Mouse (Mus musculus) liver (tissue): ENCODE data around the gene Mindy2.

Experiments used
- DNase-seq: peaks from one replicate; pipeline ENCODE4 v3.0.0-alpha.2; 2020; ENCODE audit warnings: mixed read lengths

The Mindy2 gene

DNA sequence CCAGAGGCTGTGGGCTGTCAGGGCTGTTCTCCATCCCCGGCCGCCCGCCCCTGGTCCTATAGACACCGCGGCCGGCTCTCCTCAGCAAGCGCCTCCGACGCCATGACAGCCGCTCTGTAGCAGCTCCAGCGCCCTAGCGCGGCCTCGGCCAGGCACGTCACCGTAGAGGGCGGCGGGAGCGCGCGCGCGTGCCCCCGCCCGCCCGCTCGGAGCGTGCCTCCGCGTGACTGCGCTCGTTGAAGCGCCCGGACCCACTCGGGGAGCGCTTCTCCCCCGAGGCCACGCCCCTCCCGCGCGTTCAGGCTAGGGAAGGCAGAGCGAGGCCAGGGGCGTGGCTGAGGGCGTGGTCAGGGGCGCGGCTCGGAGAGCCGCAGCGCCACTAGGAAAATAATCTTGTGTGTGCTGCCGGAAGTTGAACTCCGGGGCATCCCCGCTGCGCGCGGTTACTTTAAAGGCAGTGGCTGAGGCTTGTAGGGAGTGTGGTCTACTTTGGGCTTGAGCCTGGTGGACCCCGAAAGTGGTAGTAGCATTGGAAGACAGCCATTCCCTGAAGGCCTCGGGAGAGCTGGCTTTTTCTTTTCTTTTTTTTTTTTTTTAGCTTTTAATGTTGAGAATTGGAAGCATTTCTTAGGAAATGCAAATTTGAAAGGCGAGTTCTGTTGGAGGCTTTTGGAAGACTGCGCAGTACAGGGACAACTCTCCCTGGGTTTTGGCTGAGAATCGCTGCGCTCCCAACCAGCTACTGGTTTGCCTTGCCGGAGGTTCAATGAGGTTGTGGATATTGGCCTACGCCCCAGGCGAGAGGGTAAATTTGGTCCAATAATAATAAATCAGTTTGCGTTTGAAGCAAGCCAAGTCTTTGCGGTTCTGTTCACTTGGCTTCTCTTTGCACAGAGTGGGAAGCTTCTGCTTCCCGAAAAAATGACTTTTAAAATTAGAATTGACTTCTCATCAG, at the start of gene Mindy2:
Mindy2 (minus strand) TSS at position 162 of the 955 bp plus-strand sequence.
- peak; percentile 100 for DNase-seq

GRCm38 (mm10) chr9:70706444-70706843, 49.5 kb upstream of the Mindy2 start:
- DNase-seq = no peak

DNA sequence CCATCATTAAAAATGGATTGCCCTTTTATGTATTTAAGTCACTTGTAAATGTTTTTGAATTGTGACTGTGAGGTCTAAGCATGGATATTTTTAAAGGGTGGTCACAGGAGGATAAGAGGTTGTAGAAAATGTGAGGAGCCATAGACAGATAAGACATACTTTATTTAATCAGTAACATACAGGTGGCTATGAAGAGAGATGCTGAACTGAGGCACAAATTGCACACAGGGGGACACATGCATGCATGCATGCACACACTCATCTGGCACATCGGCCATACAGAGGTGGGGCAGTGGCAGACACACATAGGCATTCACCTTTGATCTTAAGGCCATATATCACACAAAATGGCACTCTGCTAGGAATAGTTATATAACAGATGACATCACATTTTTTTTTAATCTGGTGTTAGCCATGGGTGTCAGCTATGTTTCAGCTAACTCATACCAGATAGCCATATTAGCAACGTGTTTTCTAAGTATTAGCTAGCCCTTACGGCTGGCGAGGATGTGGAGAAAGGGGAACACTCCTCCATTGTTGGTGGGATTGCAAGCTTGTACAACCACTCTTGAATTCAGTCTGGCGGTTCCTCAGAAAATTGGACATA, 46.7 kb upstream of the Mindy2 start:
- DNase-seq = peak; percentile 64

DNA sequence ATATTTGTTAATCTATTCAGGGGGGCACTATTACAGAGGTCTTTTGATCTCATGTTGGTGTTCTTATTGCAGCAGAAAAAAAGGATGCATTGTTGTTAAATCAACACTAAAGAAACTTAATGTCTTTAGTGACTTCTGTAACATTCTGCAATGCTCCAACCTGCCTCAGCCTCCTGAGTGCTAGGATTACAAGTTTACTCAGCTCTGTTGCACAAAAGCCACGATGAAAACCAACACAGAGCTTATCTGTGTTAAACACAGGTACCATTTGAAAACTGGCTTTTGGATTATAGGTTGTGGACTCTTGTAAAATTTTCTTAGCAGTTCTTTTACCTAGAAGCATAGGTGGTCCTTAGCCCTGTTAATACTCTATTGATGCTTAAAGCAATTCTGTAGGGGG, 41.1 kb upstream of the Mindy2 start:
- no peak for DNase-seq

GRCm38 (mm10) chr9:70695723-70696122, 38.7 kb upstream of the Mindy2 start:
- DNase-seq = no peak

GRCm38 (mm10) chr9:70691772-70692693, 35.1 kb upstream of the Mindy2 start:
- DNase-seq = no peak

DNA sequence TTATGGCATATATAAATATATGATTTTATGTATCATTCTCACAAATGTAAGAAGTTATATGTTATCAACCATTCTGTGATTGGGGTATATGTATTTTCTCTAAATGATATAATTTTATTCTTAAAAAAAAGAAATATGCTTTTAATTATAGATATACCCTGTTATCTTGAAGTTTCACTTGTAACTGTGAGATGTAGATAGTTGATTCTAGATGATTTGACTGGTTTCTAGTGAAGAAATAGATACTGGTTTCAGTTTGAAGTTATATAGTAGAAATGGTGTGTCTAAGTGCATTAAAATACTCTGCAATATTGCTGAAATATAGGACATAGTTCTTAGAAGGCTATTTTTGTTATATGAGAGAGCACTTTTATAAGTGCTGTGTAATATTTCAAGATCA, 33.6 kb upstream of the Mindy2 start:
- DNase-seq = no peak

DNA sequence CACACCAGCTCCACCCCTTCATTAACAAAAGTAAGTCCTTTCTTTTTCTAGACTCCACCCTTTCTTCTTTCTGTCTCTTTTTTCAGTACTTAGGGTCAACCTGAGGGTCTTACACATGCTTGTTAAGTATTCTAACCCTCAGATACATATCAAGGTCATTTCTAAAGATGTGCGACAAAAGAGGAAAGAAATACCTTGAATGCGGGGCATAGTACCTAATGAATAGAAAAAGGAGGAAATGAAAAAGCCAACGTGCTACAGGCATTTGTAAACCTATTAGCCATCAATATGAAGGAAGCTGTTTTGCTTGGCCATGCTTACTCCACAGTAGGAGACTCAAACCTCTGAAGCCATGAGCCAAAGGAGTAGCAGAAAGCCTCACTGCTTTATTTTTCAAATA, 33.0 kb upstream of the Mindy2 start:
- no peak for DNase-seq

- DNase-seq = peak; percentile 38
Measured at GRCm38 (mm10) chr9:70688301-70688968, 31.5 kb upstream of the Mindy2 start.

GRCm38 (mm10) chr9:70682202-70682601, 25.2 kb upstream of the Mindy2 start:
- DNase-seq = no peak

DNA sequence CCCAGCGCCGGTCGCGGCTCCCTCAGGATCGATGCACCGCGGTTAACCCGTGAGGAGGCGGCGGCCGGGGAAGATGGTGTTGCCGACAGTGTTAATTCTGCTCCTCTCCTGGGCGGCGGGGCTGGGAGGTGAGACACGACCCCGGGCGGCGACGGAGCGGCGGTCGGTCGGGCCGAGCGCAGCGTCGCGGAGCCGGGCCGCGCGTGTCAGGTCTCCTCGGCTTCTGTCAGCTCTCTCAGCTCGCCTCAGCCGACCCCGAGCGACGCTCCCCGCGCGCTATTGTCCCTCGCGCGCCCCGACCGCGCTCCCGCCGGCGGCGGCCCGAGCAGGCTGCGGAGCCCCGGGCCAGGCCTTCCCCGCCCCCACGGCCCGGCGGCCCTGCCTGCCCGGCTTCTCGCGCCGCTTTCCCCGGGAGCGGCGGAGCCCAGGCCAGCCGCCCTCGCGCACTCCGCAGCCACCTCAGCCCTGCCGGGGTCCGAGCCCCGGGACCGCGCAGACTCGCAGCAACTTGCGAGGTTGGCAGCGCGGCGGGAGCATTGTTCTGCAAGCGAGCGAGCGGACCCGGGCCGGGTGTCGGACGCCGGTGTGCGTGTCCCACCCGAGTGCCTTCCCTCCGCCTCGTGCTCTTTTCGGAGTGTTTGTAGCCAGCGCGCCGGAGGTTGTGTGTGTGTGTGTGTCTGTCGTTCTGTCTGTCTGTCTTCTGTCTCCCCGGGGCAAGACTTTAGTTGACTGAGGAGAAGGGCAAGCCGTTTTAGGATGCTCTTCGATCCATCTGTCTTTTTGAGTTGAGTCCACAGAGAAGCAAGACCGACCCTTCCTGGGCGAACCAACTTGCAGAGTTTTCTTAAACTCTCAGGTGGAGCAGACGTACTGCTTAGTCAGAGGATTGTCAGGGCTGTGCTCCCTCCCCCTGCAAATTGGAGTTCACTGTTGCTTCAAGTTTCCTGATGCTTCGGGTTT, 22.4 kb upstream of the Mindy2 start:
- peak; percentile 73 for DNase-seq

- DNase-seq = peak; percentile 100
Measured at GRCm38 (mm10) chr9:70678682-70679131, 21.7 kb upstream of the Mindy2 start, which contains the start of gene Adam10. TSS of gene Adam10 (plus strand) at chr9:70678997.

DNA sequence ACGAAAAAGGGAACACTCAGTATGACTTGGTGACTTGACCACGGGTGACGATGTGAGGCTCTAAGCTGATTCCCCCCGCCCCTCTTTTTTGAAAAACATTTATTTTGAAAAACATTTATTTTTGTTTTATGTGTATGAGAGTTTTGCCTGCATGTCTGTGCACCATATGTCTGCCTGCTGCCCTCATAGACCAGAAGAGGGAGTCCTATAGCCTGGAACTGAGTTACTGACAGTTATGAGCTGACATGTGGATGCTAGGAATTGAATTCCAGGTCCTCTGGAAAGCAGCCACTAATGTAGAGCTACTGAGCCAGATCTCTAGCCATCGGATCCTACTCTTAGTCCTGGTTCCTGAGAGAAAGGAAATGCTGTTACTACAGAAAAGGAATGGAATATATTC, 19.0 kb upstream of the Mindy2 start:
- no peak for DNase-seq

GRCm38 (mm10) chr9:70675117-70675516, 18.1 kb upstream of the Mindy2 start:
- no peak for DNase-seq

GRCm38 (mm10) chr9:70673656-70674055, 16.7 kb upstream of the Mindy2 start:
- DNase-seq = no peak

DNA sequence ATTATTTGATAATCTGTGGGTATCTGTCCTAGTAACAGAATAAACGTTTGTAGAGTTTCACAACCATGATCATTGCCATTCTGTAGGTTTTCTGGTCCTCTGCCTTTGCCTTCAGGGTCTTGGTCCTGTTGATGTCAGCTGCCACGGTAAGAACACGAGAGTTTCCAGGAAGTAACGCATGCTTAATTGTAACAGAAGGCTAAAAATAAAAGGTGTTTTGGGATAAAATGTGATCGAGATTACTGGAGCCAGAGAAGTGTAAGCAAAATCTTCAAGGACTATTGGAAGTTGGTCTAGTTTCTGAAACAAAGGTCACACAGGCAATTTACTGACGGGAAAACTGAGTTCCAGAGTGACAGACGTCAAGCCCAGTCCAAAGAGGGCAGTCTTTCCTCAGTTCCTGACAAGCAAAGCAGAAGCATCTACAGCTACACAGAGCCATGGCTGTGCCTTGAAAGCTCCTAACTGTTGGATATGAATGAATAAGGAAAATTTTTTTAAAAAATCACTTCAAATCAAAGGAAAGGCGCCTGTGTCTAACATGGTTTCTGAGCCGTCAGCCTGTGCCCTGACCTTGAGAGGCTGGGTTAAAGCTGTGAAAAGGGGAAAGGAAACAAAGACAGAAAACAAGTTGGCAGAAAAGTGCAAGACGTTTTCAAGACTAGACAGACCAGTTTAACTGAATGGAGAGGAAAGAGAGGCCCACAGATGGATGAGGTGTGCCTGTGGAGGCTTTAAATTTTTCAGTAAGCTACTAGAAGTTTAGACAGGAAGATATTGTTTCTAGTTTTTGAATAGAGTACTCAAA, 15.0 kb upstream of the Mindy2 start:
- DNase-seq = peak; percentile 42

DNA sequence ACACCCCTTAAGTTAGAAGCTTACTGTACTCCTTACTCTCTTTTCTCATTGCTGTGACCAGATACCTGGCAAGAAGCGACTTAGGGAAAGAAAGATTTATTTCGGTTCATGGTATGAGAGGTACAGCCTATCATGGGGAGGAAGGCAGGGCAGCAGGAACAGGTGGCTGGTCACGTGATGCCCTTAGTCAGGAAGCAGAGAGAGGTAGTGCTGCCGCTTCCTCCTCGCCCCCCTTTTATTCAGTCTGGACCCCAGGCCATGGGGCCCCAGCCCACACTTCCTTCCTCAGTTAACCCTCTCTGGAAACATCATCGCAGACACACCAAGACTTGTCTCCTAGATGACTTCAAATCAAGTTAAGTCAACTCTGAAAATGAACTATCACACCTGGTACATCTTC, 14.3 kb upstream of the Mindy2 start:
- DNase-seq = peak; percentile 72

GRCm38 (mm10) chr9:70670381-70670780, 13.4 kb upstream of the Mindy2 start:
- peak; percentile 85 for DNase-seq

GRCm38 (mm10) chr9:70669197-70669596, 12.2 kb upstream of the Mindy2 start:
- peak; percentile 89 for DNase-seq

DNA sequence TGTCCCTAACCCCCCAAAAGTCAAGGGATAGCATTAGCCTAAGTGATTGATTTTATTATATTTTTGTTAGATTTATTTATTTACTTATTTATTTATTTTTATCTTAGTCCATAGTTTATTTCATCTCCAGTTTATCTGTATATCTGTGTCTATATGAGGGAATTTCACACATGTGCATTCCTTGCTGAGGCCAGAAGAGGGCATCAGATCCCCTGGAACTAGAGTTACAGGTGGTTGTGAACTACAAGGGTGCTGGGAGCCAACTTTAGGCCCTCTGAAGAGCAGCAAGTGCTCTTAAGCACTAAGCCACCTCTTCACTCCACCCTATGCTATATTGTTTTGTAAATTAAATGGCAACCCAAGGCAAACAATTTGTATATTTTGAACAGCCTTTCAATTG, 11.1 kb upstream of the Mindy2 start:
- DNase-seq = peak; percentile 38
